Mouse (Mus musculus) hindbrain, embryonic 10.5 days (tissue): Measurements from ENCODE around the gene Lamb2. TPM values are rescaled to one million over a fixed set of nuclear protein-coding genes. Genes with fewer than 3 reads are reported as not detected.

Experiments
- DNase-seq: peaks from one replicate; pipeline ENCODE4 v3.0.0-alpha.2; 2017; ENCODE audit warnings: low spot score
- H3K27ac ChIP-seq: fragments of 300-500 bp; sonication (generic); 2 replicates; pipeline ENCODE4 v1.5.1; 2016; ENCODE audit warnings: mild to moderate bottlenecking, moderate library complexity
- H3K27me3 ChIP-seq: fragments of 300-500 bp; sonication (generic); 2 replicates; pipeline ENCODE4 v1.6.1; 2016; ENCODE audit warnings: mild to moderate bottlenecking; ENCODE audit not compliant: poor library complexity, insufficient read depth, severe bottlenecking
- H3K36me3 ChIP-seq: fragments of 300-500 bp; sonication (generic); 2 replicates; pipeline ENCODE4 v1.6.1; 2016; ENCODE audit warnings: mild to moderate bottlenecking, moderate library complexity
- H3K4me1 ChIP-seq: fragments of 300-500 bp; sonication (generic); replicated peaks from 2 replicates; pipeline ENCODE4 v1.6.1; 2016; ENCODE audit warnings: mild to moderate bottlenecking
- H3K4me3 ChIP-seq: fragments of 300-500 bp; sonication (generic); 2 replicates; pipeline ENCODE4 v1.5.1; 2016; ENCODE audit warnings: mild to moderate bottlenecking, moderate library complexity
- H3K9me3 ChIP-seq: fragments of 300-500 bp; sonication (generic); 2 replicates; pipeline ENCODE4 v1.6.1; 2016; ENCODE audit warnings: mild to moderate bottlenecking, moderate library complexity
- WGBS: fragments of 180-500 bp; shearing (Covaris S2); methylation state at CpG from one replicate; pipeline ENCODE4 v1.1.7; 2016; 5-methylcytosine and 5-hydroxymethylcytosine counted together
- polyA plus RNA-seq: library from polyadenylated mRNA; unstranded; fragments of >200 nt; fragmentation: Nextera tagmentation; extraction: Ambion mirVana; gene quantifications from 2 replicates; pipeline ENCODE4 v1.2.1, GENCODE M21; 2016

The Lamb2 gene
- polyA plus RNA-seq, 1 experiment from 2014 or later = 40.8 TPM

GRCm38 (mm10) chr9:108507619-108508434 is 28.3 kb downstream of the Lamb2 start, which contains the start of gene Qars:
Gene Qars (plus strand): TSS chr9:108507706.
- Histone ChIP-seq H3K27ac (peak within 1 kb of the TSS; percentile 89), H3K9me3 (no peaks in the 10 kb centered on the region), H3K4me3 (peak within 1 kb of the TSS; percentile 89), H3K36me3 (peaks cover 48% of the 10 kb centered on the region), H3K4me1 (peaks cover 22% of the 10 kb centered on the region), H3K27me3 (no peaks in the 10 kb centered on the region)
- WGBS = under 1% methylated on average over 37 of the region's 37 CpGs
- DNase-seq = peak; percentile 95

DNA sequence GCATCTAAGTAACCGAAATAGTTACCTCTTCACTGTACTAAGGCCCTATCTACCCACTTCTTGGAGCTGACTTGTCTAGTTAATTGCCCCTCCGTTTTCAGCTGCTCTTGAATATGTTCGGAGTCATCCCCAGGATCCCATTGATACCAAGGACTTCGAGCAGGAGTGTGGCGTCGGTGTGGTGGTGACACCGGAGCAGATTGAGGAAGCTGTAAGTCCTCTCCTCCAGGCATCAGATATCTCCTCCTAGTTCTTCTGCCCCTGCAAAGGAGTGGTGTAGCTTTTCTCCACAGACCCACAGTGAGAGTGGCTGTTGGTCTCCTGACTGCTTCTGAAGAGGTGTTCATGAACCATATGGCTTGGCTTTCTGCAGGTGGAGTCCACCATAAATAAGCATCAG is 29.2 kb downstream of the Lamb2 start:
- WGBS = 91% methylated on average over 7 of the region's 7 CpGs
- Histone ChIP-seq H3K27me3 (no peaks in the 10 kb centered on the region), H3K27ac (no peak overlapping the region), H3K9me3 (no peaks in the 10 kb centered on the region), H3K4me1 (peaks cover 22% of the 10 kb centered on the region), H3K36me3 (peaks cover 48% of the 10 kb centered on the region), H3K4me3 (peak overlapping the region; percentile 89)
- no peak for DNase-seq

DNA sequence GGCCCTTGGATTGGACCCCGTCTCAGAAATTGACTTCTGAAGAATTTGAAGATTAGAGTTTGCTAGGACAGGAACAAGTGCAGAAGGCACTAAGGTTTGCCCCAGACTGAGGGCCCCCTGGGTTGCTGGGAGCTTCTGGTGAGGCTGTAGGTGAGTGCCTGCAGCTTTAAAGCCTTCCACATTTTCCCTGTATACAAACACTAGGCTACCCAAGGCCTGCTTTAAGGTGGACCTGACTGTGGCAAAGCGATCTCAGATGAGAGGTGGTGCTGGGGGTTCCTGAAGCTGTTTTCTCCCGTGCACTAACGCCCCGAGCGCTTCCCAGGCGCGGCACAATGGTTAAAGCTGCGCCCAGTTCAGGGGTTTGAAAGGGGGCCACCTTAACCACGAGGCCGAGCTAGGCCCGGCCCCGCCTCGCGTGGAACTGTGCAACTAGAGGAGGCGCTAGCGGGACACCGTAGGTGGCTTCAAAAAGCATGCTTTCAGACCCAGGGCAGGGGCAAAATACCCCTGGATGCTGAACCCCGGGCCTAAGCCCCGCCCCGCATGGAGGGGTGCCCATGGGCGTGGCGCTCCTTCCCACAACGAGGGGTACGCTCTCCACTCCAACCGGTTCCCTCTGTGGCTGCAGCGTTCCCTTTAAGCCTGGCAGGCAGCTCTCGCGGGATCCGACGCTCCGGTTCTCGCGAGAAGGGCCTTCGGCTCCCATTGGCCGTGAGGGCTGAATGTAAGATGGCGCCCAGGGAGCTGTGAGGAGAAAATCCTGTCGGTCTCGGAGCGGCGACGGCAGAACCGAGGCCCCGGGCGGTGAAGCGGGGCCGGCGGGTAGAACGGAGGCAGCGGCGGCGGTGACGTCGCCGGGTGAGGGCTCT is 37.1 kb downstream of the Lamb2 start, which contains the start of gene Qrich1:
TSS of gene Qrich1 (plus strand) at position 427 of the 872 bp plus-strand sequence.
- DNase-seq = peak; percentile 96
- H3K27ac ChIP-seq = peak within 1 kb of the TSS; percentile 99
- H3K4me1 ChIP-seq = peaks cover 27% of the 10 kb centered on the region
- H3K27me3 ChIP-seq = no peaks in the 10 kb centered on the region
- WGBS = 1% methylated on average over 55 of the region's 55 CpGs
- peak within 1 kb of the TSS; percentile 96 for H3K4me3 ChIP-seq
- peaks cover 62% of the 10 kb centered on the region for H3K36me3 ChIP-seq
- no peaks in the 10 kb centered on the region for H3K9me3 ChIP-seq

- H3K9me3 ChIP-seq = no peaks in the 10 kb centered on the region
- peak; percentile 86 for DNase-seq
- H3K27me3 ChIP-seq = no peaks in the 10 kb centered on the region
- under 1% methylated on average over 94 of the region's 95 CpGs for WGBS
- H3K27ac ChIP-seq = peak overlapping the region; percentile 99
- H3K4me1 ChIP-seq = peaks cover 27% of the 10 kb centered on the region
- H3K4me3 ChIP-seq = peak overlapping the region; percentile 96
- peaks cover 61% of the 10 kb centered on the region for H3K36me3 ChIP-seq
These were observed 37.9 kb downstream of the Lamb2 start for GRCm38 (mm10) chr9:108517253-108517930.

GRCm38 (mm10) chr9:108517931-108518332 is 38.4 kb downstream of the Lamb2 start:
- Histone ChIP-seq H3K27me3 (no peaks in the 10 kb centered on the region), H3K4me1 (peaks cover 27% of the 10 kb centered on the region), H3K4me3 (peak overlapping the region; percentile 96), H3K9me3 (no peaks in the 10 kb centered on the region), H3K36me3 (peaks cover 59% of the 10 kb centered on the region), H3K27ac (peak overlapping the region; percentile 99)
- WGBS = under 1% methylated on average over 13 of the region's 13 CpGs
- no peak for DNase-seq

DNA sequence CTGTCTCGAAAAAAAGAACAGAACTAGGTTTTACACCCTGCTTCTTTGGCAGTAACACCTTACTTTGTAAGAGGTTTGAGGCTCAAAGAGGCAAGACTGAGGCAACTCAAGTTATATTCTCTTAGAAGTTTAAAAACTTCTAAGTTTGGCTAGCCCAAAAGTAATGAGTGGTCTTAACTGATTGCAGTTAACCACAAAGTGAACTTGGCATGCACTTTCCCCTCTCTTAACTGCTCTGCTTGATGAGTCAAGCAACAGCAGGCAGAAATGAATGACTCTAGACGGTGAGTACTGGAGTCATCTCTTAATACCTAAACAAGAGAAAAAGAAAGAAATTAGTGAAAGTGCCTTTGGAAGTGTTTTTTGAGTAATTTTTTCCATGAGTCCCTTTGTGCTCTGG is 42.1 kb downstream of the Lamb2 start:
- no peak overlapping the region for H3K4me3 ChIP-seq
- no peak for DNase-seq
- H3K27me3 ChIP-seq = no peaks in the 10 kb centered on the region
- no peaks in the 10 kb centered on the region for H3K9me3 ChIP-seq
- no peak overlapping the region for H3K27ac ChIP-seq
- H3K36me3 ChIP-seq = peaks cover 57% of the 10 kb centered on the region
- H3K4me1 ChIP-seq = peaks cover 18% of the 10 kb centered on the region
- WGBS = 96% methylated on average over 2 of the region's 2 CpGs

- H3K9me3 ChIP-seq = no peaks in the 10 kb centered on the region
- H3K4me3 ChIP-seq = no peak overlapping the region
- no peaks in the 10 kb centered on the region for H3K27me3 ChIP-seq
- H3K4me1 ChIP-seq = peaks cover 13% of the 10 kb centered on the region
- DNase-seq = no peak
- H3K36me3 ChIP-seq = peaks cover 70% of the 10 kb centered on the region
- 97% methylated on average over 4 of the region's 4 CpGs for WGBS
- H3K27ac ChIP-seq = no peak overlapping the region
These were observed 43.8 kb downstream of the Lamb2 start for GRCm38 (mm10) chr9:108523341-108523740.

GRCm38 (mm10) chr9:108525400-108525799 is 45.9 kb downstream of the Lamb2 start:
- H3K9me3 ChIP-seq = no peaks in the 10 kb centered on the region
- H3K4me3 ChIP-seq = no peak overlapping the region
- no peak for DNase-seq
- 86% methylated on average over 3 of the region's 3 CpGs for WGBS
- H3K27me3 ChIP-seq = no peaks in the 10 kb centered on the region
- H3K27ac ChIP-seq = no peak overlapping the region
- no peaks in the 10 kb centered on the region for H3K4me1 ChIP-seq
- peaks cover 75% of the 10 kb centered on the region for H3K36me3 ChIP-seq

DNA sequence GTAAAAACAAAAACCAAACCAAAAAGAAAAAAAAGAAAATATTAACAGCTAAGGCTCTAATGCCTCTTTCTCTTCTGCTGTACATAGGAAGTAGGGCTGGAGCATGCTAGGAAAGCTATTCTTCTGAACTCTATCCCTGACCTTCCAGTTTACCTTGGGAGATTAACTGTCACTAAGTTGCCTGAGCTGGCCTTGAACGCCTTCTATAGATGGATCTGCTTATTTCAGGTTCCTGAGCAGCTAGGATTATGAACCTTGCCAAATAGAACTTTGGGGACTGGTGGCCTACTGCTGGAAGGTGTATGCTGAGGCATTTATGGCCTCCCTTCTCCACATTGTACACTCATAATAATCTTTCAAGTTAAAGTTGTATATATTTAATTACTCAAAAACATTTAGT is 51.4 kb downstream of the Lamb2 start:
- no peak for DNase-seq
- Histone ChIP-seq H3K27ac (no peak overlapping the region), H3K27me3 (no peaks in the 10 kb centered on the region), H3K4me3 (no peak overlapping the region), H3K9me3 (no peaks in the 10 kb centered on the region), H3K36me3 (peaks cover 89% of the 10 kb centered on the region), H3K4me1 (no peaks in the 10 kb centered on the region)
- 90% methylated on average over 1 of the region's 1 CpGs for WGBS

GRCm38 (mm10) chr9:108531496-108531895 is 52.0 kb downstream of the Lamb2 start:
- DNase-seq = no peak
- WGBS = 90% methylated on average over 1 of the region's 1 CpGs

More at GRCm38 (mm10) chr9:108531496-108531895, 52.0 kb downstream of the Lamb2 start:
- no peak overlapping the region for H3K4me3 ChIP-seq
- H3K27ac ChIP-seq = no peak overlapping the region
- H3K36me3 ChIP-seq = peaks cover 95% of the 10 kb centered on the region
- no peaks in the 10 kb centered on the region for H3K4me1 ChIP-seq
- no peaks in the 10 kb centered on the region for H3K27me3 ChIP-seq
- no peaks in the 10 kb centered on the region for H3K9me3 ChIP-seq
